Mouse (Mus musculus) erythroblast, embryonic 14.5 days (primary cell): Measurements from ENCODE around the gene 1700122O11Rik.

Experiments
- GATA1 ChIP-seq: IDR thresholded peaks from 2 replicates; pipeline ENCODE4 v1.6.1; 2012; ENCODE audit warnings: low read length, inconsistent platforms, mixed read lengths
- TAL1 ChIP-seq: IDR thresholded peaks from 3 replicates; pipeline ENCODE4 v1.6.1; 2012; ENCODE audit warnings: low read length, inconsistent platforms, mixed read lengths

- TF ChIP-seq GATA1 (no peak), TAL1 (no peak)
Observed at GRCm38 (mm10) chr17:47988074-47988473, 50.0 kb downstream of the 1700122O11Rik start.
